Comparison of ENCODE assay signal across 8 mouse cellular contexts in genomic region chr6:88074752-88075554, GRCm38 (mm10). TPM values are rescaled to one million over a fixed set of nuclear protein-coding genes. Genes with fewer than 3 reads are reported as not detected.
DNase-seq lines count a peak whose midpoint lies in the region; ATAC-seq lines count a peak whose summit lies in the region.

No protein-coding gene starts in this region.

- peak overlapping the region; percentile 65 for H3K4me3 ChIP-seq in brown adipose tissue, adult 24 weeks (ENCODE audit: insufficient read depth, low read depth, low read length)
- H3K4me3 ChIP-seq in heart, embryonic 13.5 days: peak overlapping the region; percentile 58
- H3K4me3 ChIP-seq in liver, embryonic 12.5 days: peak overlapping the region; percentile 61
- peak overlapping the region; percentile 47 for H3K4me3 ChIP-seq in stomach, embryonic 15.5 days (replicated peaks)

- no peaks in the 10 kb centered on the region for H3K36me3 ChIP-seq in heart, embryonic 13.5 days
- H3K36me3 ChIP-seq in liver, embryonic 12.5 days: no peaks in the 10 kb centered on the region
- H3K36me3 ChIP-seq in stomach, embryonic 15.5 days: no peaks in the 10 kb centered on the region

- peak; percentile 97 for ATAC-seq in heart, embryonic 13.5 days (ENCODE audit: extremely low read depth, insufficient number of reproducible peaks, low FRiP score, low TSS enrichment)
- peak; percentile 97 for ATAC-seq in liver, embryonic 12.5 days
- peak; percentile 98 for ATAC-seq in stomach, embryonic 15.5 days (ENCODE audit: insufficient read depth, low FRiP score, low read depth)

- H3K27me3 ChIP-seq in heart, embryonic 13.5 days (replicated peaks): peaks cover 28% of the 10 kb centered on the region
- H3K27me3 ChIP-seq in liver, embryonic 12.5 days (replicated peaks): peaks cover 6% of the 10 kb centered on the region; the same call in 1 of the 2 replicates
- H3K27me3 ChIP-seq in stomach, embryonic 15.5 days (replicated peaks): no peaks in the 10 kb centered on the region

- no peaks in the 10 kb centered on the region for H3K9me3 ChIP-seq in heart, embryonic 13.5 days
- no peaks in the 10 kb centered on the region for H3K9me3 ChIP-seq in liver, embryonic 12.5 days (replicated peaks)
- H3K9me3 ChIP-seq in stomach, embryonic 15.5 days: no peaks in the 10 kb centered on the region

- H3K4me2 ChIP-seq in heart, embryonic 13.5 days: peak overlapping the region; percentile 87
- H3K4me2 ChIP-seq in liver, embryonic 12.5 days: peak overlapping the region; percentile 86
- H3K4me2 ChIP-seq in stomach, embryonic 15.5 days: peak overlapping the region; percentile 79

- no peaks in the 10 kb centered on the region; the same call in 1 of the 2 replicates for H3K4me1 ChIP-seq in brown adipose tissue, adult 24 weeks (ENCODE audit: control insufficient read depth, insufficient read depth, insufficient read length, low read length)
- peaks cover 5% of the 10 kb centered on the region; the same call in 1 of the 2 replicates for H3K4me1 ChIP-seq in heart, embryonic 13.5 days
- peaks cover 31% of the 10 kb centered on the region for H3K4me1 ChIP-seq in liver, embryonic 12.5 days
- no peaks in the 10 kb centered on the region; the same call in 1 of the 2 replicates for H3K4me1 ChIP-seq in stomach, embryonic 15.5 days

- peak; percentile 93 for DNase-seq in CD4-positive, CD25-positive, alpha-beta regulatory T cell, adult 2 months (ENCODE audit: low read depth, low spot score)
- DNase-seq in fat pad, adult 2 months (ENCODE audit: extremely low read depth, low read depth, low spot score): peak; percentile 67
- DNase-seq in kidney, postnatal 10 days: peak; percentile 97
- DNase-seq in natural killer cell, adult 2 months (ENCODE audit: low spot score in 2 of 2): peak; percentile 87 to 90

- peak overlapping the region; percentile 81 for H3K9ac ChIP-seq in heart, embryonic 13.5 days
- H3K9ac ChIP-seq in liver, embryonic 12.5 days: peak overlapping the region; percentile 74
- H3K9ac ChIP-seq in stomach, embryonic 15.5 days: no peak overlapping the region

- peak overlapping the region; percentile 76 for H3K27ac ChIP-seq in brown adipose tissue, adult 24 weeks (replicated peaks; ENCODE audit: low read depth, low read length)
- peak overlapping the region; percentile 86 for H3K27ac ChIP-seq in heart, embryonic 13.5 days (replicated peaks)
- peak overlapping the region; percentile 89 for H3K27ac ChIP-seq in liver, embryonic 12.5 days
- peak overlapping the region; percentile 90 for H3K27ac ChIP-seq in stomach, embryonic 15.5 days

- 4% methylated on average over 32 of the region's 32 CpGs for WGBS in heart, embryonic 13.5 days
- 2% methylated on average over 32 of the region's 32 CpGs for WGBS in liver, embryonic 12.5 days (ENCODE audit: insufficient replicate concordance)
- WGBS in stomach, embryonic 15.5 days: 3% methylated on average over 32 of the region's 32 CpGs

RNA-seq across cellular contexts. Expression of gene Rpn1, which starts 9.3 kb away (rescaled TPM):
- 42.2 and 50.8 TPM in 2 replicates for polyA plus RNA-seq in brown adipose tissue, adult 24 weeks (2012; ENCODE audit: insufficient read depth, insufficient read length, missing spikeins)
- 207 and 217 TPM in 2 replicates for polyA plus RNA-seq in heart, embryonic 13.5 days (2015; fragmentation: Nextera tagmentation; extraction: Ambion mirVana)
- polyA plus RNA-seq in liver, embryonic 12.5 days (2016; fragmentation: Nextera tagmentation; extraction: Ambion mirVana): 241 and 253 TPM in 2 replicates
- polyA plus RNA-seq in stomach, embryonic 15.5 days (2015; fragmentation: Nextera tagmentation; extraction: Ambion mirVana): 387 and 458 TPM in 2 replicates

RNA-seq across cellular contexts. Expression of gene Rab7, which starts 29.9 kb away (rescaled TPM):
- polyA plus RNA-seq in brown adipose tissue, adult 24 weeks (2012; ENCODE audit: insufficient read depth, insufficient read length, missing spikeins): 202 and 234 TPM in 2 replicates
- polyA plus RNA-seq in heart, embryonic 13.5 days (2015; fragmentation: Nextera tagmentation; extraction: Ambion mirVana): 195 and 206 TPM in 2 replicates
- polyA plus RNA-seq in liver, embryonic 12.5 days (2016; fragmentation: Nextera tagmentation; extraction: Ambion mirVana): 134 and 135 TPM in 2 replicates
- 212 and 228 TPM in 2 replicates for polyA plus RNA-seq in stomach, embryonic 15.5 days (2015; fragmentation: Nextera tagmentation; extraction: Ambion mirVana)

Comparison
In these comparisons a context has a peak if more than half of its experiments do, and no peak if none do; other contexts are left out.
1. Peak in every context shown above with its lines: DNase-seq, ATAC-seq, H3K4me3 ChIP-seq and H3K27ac ChIP-seq.